Mouse (Mus musculus) CH12F3 (cell line): ENCODE data around the gene Numbl.

Experiments
- in situ Hi-C: fragments of 300-500 bp; cut with MboI; formaldehyde crosslinking; loops from 2 replicates; pipeline ENCODE4 v1.14.3; 2020; ENCODE audit warnings: low sequenced_read_pairs

The Numbl gene

DNA sequence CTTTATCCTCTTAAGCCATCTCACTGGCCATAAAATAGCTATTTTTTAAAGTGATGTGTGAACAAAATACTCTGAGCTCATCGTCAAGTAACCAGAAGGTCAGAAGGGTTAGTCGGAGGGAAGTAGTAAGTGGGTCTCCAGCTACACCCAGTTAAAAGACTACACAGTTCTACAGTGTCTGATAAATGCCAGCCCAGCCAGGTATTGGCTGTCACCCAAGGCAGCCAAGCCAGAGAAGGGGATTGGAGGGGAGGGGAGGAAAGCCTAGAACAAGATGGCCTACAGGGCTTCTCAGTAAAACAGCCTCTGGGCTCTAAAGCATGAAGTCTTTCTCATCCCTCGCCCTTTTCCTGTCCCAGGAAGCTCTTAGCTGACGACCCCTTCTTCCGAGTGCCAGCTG is 8.3 kb upstream of the Numbl start:
- in situ Hi-C loops: no loop called here

GRCm38 (mm10) chr7:27251946-27252345 is 6.3 kb upstream of the Numbl start:
- in situ Hi-C loops: no loop called here

DNA sequence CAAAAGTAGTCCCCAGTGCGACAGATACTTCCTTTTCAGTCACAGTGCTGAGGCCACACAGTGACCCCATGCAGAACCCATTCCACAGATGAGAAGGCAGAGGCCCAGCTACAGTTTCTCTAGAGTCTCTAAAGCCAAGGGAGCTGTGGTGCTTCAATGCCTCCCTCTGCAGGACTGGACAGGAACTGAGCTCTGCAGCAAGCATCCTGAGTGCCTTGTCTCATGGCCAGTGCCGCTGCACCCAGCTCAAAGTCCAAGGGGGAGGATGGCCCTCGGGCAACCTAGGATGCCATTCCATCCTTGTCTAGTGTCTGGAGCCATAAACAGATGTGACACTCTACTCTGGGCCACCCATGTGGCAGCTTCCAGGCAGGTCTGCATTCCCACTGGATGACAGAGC is 2.5 kb upstream of the Numbl start:
- in situ Hi-C loops: no loop called here

DNA sequence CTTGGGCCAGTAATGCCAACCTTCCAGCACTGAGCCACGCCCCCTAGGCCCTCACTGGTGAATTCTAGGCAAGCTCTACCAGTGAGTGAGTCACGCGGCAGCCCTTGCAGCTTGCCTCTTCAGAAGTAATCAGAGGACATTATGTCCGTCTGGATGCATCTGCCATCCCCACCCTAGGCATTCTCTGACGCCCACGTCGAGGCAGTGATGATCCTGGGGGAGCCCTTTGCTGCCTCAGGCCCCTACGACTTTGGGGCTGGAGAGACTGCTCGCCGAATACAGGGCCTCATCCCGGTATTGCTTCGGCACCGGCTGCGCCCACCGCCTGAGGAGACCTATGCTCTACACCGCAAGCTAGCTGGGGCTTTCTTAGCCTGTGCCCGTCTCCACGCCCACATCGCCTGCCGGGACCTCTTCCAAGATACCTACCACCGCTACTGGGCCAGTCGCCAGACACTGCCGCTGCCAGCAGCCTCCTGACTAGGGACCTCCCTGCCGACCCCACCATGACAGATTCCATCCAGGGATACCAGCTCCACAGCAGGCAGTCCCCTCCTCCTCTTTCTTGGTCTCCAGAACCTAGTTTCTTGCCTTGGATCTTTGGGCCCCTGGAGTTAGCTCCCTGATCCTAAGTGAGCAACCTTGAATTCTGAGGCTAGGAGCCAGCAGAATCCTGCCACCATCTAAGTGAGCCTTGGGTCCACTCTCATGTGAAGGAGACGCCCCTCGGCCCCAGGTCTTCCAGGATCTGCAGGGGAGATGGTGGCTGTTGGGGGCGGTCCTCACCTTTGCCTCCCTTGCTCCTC is 984 bp upstream of the Numbl start:
- in situ Hi-C loops: no loop called here

DNA sequence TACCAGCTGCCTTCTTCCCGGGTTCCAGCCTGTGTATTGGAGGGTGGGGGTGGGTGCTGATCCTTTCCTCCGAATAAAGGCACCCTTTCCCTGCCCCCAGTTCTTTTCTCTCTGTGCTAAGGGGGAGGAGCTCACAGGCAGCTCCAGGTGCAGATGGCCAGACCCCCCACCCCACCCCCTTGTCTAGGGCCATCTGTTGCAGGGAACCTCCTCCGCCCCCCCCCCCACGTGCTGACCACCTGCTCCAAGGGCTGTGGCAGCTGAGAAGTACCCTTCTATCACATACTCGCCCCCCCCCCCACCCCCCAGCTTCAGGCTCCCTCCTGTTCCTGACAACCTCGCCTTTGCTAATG is 405 bp upstream of the Numbl start:
- in situ Hi-C loops: no loop called here

DNA sequence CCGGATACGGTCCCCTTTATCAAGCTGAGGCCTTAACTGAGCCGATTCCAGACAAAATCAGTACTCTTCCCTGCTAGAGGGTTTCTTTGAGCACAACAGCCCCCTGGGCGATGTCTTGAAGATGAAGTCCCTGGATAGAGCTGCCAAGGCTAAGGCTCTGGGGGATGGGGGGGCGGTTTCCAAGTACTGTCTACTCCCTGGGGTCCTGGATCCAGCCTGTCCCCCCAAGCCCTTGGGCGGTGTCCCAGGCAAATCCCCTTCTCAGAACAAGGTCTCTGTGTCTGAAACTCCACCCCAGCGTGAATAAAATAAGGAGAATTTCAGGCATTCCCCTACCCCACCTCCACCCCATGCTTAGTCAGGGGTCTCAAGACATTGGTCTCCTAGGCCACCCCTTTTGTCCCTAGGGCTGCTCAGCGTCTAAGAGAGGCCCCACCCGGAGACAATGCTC is 1.1 kb downstream of the Numbl start:
- in situ Hi-C loops: no loop called here

- in situ Hi-C loops: no loop called here
These were observed 1.5 kb downstream of the Numbl start for GRCm38 (mm10) chr7:27259771-27260170.

DNA sequence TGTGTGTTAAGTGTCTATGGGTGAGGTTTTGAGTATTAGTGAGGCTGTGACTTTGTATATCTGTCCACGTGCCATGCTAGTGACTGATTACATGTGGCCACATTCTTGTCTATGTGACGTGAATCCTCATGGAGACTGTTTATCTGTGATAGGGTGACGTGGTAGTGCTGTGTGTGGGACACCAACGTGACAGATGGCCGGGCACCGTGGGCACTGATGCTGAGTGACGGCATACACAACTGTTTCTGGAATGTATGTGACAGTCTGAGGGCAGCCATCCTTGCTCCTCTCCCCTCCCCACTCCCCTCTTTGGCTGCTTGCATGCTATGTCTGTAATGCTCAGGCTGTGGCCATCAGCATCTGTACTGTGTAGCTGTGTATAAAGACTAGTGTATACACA is 2.6 kb downstream of the Numbl start:
- in situ Hi-C loops: no loop called here

DNA sequence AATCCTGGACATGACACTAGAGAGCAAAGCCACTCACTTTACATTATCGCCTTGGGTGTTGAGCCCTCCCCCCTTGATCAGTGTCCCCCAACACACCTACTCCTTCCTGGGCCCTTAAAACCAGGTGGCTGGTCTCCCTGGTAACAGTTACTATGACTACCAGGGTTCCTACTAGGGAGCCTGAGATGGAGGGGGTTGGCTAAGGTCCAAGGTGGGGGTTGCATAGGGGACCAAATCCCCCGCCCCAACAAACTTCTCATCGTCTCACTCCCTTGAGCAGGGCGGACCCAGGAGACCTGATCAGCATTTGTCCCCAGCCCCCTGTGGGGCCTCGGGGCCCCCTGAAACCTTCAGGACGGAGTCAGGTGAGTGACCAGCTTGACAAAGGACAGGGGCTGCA is 3.7 kb downstream of the Numbl start:
- in situ Hi-C loops: no loop called here

GRCm38 (mm10) chr7:27264761-27265160 is 6.5 kb downstream of the Numbl start:
- in situ Hi-C loops: no loop called here

- in situ Hi-C loops: no loop called here
These were observed 8.4 kb downstream of the Numbl start for GRCm38 (mm10) chr7:27266515-27267128.

DNA sequence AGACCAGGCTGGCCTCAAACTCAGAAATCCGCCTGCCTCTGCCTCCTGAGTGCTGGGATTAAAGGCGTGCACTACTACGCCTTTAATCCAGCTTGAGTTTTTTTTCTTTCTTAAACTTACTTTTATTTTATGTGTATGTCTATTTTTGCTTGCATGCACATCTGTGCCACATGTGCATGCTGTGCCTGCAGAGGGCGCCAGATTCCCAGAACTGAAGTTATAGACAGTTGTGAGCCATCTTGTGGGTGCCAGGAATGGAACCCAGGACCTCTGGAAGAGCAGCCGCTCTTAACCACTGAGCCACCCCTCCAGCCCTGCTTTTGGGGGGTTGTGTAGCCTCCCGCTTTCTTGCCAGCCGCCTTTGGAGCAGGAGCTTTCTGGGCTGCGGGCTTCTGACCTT is 13.2 kb downstream of the Numbl start:
- in situ Hi-C loops: no loop called here

DNA sequence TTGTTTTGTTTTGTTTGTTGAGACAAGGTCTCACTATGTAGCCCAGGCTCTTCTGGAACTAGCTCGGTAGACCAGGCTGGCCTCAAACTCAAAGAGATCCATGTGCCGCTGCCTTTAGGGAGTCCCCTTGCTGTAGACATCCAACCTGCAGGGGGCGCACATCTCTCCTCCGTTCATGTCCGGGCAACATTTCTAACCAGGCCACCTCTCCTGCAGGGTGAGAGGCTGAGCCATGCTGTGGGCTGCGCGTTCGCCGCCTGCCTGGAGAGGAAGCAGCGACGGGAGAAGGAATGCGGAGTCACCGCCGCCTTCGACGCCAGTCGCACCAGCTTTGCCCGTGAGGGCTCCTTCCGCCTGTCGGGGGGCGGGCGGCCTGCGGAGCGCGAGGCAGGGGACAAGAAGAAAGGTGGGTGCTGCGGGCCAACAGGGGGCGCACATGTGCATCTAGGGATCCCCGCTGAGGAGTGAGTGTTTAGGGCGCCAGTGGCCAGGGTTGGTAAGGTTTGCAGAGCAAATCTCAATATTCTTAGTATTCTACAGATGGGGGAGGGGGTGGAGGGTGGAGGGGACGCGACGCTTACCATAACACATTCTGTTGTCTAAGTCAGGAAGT is 15.6 kb downstream of the Numbl start:
- in situ Hi-C loops: no loop called here

DNA sequence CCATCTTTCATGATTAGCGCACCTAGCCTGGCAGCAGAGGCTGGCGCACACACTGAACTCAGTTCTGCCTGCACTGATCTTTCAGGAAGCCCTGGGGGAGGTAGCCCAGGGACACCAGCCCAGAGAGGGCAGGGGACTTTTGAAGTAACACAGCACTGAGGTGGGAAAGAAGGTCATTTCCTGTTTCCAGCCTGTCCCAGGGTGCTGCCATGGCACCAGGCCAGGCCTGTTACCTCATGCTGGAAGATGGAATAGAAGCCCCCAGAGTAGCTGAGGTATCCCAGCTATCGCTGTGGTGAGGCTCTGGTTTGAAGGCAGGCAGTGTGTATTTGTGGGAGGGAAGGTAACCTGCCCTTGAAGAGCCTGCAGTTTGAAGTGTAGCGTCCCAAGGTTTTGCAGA is 16.7 kb downstream of the Numbl start:
- in situ Hi-C loops: loop anchor here (25.0 kb wide), 1 partner anchor 513 kb away; the partner anchor contains the start of gene Cyp2b19

DNA sequence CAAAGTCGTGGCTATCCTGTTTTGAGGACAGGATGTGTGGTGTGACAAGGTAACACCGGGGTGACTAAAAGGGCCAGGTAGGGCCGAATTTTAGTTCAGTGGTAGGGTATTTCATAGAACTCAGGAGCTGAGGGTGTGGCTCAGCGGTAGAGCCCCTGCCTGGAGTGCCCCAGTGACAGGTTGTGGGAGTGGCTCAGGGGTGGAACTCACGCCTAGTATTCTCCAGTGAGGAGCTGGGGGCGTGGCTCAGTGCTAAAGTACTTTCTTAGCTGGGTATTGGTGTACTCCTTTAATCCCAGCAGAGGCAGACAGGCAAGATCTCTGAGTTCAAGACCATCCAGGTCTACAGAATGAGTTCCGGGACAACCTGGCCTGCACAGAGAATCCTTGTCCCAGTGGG is 17.8 kb downstream of the Numbl start:
- in situ Hi-C loops: loop anchor here (25.0 kb wide), 1 partner anchor 514 kb away; the partner anchor contains the start of gene Cyp2b19

- in situ Hi-C loops: loop anchor here (25.0 kb wide), 1 partner anchor 515 kb away; the partner anchor contains the start of gene Cyp2b19
These were observed 19.0 kb downstream of the Numbl start for GRCm38 (mm10) chr7:27277191-27277590.

DNA sequence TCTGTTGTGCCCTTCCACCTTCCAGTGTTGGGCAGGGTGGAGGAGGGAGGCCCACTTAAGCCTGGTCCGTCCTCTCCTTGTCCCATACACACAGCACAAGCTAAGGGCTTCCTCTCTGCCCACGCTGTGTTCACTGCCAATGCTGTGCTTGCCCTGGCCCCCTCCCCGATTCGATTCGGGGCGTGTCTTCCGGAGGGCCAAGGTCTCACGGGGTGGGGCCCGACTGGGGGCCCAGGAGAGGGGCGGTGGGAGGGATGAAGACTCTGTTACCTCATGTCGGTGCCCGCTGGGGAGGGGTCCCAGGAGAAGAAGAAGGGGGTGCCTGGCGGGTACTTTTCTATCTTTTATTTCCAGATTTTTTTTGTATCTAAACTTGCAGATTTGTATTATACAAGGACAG is 23.5 kb downstream of the Numbl start:
- in situ Hi-C loops: loop anchor here (25.0 kb wide), 1 partner anchor 519 kb away; the partner anchor contains the start of gene Cyp2b19

DNA sequence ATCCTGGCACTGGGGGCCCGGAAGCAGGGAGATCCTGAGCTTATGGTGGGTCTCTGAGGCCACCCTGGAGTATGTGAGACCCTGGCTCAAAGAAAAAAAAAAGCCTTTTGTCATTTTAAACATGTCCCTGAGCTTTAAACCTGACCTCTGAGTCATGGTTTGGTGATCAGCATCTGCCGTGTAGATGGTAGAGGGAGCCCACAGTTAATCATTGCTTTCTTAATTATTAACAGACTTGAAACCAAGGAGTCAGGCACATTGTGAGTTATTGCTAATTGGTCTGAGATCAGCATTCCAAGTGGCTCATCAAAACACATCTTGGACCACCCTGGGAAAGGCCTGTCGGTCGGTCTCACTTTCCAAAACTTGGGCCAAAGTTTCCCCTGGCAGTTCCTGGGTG is 24.0 kb downstream of the Numbl start:
- in situ Hi-C loops: loop anchor here (25.0 kb wide), 1 partner anchor 520 kb away; the partner anchor contains the start of gene Cyp2b19

DNA sequence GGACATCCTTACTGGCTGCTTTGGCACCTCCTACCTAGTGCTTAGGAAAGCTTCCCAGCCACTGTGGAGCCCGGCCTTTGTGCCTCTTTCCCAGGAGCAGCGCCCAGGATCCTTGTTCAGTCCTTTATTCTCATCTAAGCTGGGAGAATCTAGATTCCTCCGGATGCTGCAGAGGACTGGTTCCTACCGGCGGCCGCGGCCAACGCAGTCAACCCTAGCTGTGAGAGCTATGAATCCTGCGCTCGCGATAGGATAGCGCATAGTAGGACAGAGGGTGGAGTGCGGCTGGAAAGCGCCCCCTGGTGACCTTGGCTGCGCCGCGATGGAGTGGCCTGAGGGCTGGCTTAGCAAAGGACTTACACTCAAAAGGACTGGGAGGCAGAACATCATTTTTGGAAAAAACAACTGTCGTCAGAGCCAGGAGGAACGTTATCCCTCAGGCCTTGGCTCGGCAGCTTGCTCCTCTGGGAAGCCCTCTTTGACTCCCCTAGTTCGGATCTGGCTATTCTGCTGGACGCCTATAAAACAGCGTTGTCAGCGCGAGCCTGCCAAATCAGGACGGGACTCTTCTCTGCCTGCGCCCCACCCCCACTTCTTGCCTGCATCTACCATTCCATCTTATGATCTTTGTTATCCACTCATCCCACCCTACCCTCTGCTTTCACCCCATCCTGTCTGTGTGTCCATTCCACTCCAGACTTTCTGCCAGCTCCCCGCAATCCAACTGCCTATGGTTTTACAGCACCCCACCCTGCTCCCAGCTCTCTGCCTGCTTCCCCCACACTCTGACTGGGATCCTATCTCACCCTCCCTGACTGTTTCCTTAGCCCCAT is 26.8 kb downstream of the Numbl start:
- in situ Hi-C loops: loop anchor here (25.0 kb wide), 1 partner anchor 523 kb away; the partner anchor contains the start of gene Cyp2b19

DNA sequence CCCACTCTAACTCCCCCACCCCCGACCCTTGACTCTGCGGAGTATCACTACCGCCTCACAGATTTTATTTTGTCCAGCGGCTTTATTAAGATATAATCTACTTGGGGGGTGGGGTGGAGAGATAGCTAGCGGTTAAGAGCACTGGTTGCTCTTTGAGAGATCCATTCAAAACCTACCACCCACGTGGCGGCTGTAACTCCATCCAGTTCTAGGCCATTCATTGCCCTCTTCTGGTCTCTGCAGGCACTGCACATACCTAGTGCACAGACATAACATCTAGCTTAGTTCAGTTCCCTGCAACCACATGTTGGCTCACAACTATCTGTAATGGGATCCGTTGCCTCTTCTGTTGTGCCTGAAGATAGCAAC is 27.4 kb downstream of the Numbl start:
- in situ Hi-C loops: loop anchor here (25.0 kb wide), 1 partner anchor 523 kb away; the partner anchor contains the start of gene Cyp2b19

DNA sequence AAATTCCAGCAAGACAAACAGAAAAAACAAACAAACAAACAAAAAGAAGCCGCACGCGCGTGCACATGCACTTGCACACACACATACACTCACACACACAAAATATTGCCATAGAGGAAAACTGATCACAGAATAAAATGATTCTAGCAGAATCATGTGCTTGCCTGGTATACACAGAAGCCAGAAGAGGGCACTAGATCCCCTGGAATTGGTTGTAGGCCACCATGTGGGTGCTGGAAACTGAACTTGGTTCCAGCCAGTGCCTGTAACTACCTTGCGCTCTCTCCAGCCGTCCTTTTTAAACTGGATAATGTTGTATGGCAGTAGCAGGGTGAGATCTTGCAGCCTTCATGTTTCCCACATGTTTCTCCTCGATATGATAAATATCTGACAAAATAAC is 30.5 kb downstream of the Numbl start:
- in situ Hi-C loops: loop anchor here (25.0 kb wide), 1 partner anchor 526 kb away; the partner anchor contains the start of gene Cyp2b19
